Mouse (Mus musculus) T-helper 17 cell (primary cell): ENCODE measurements around the gene Oosp1.

ENCODE experiments used
- in situ Hi-C, 2 experiments: fragments of 300-600 bp; cut with MboI, MseI; formaldehyde crosslinking; loops; 1 replicate in 1 of 2; 2 replicates in 1 of 2; pipeline ENCODE4 v1.15.1; 2025; ENCODE audit warnings: high pct_unique_total_duplicates in 2 of 2

The Oosp1 gene

DNA sequence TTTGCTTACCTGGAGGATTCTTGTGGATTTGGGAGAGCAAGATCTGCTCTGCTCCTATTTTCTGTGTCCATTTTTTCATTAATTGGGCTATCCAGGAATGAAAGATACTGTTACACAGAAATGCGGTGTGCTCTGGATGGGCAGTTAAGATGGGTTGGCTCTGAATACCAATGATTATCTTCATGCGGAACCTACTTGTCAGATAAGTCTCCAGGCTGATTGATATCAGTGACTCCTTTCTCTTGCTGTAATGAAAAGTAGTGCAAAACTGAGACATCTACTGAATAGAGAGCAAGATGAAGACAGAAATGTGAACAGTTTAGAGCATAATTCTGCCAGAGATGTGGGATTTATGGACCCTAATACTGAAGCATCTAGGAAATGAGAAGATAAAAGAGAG is 67.4 kb downstream of the Oosp1 start, which contains the start of gene Ms4a2:
TSS of gene Ms4a2 (minus strand) at position 169 of the 400 bp plus-strand sequence.
- in situ Hi-C loops, result loop anchor here in 1 of 2 experiments (25.0 kb wide), 1 partner anchor 436 kb away; the partner anchor contains the start of gene Ms4a13

DNA sequence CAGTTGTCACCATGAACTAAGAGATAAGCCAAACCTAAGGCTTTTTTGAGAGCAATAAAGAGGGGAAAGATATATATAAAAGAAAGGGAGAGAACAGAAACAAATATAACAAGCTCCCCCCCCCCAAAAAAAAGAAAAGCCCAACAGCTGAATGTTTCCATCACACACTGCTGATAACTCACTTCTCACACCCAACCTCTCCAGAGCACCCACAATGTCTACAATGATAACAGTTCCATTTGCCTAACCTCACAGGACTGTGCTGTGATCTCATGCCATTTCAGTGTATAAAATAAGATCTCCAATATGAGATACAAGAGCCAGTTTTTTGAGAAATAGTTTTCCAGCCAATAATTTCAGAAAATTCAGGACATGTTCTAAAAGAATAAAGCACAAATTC is 73.0 kb downstream of the Oosp1 start:
- in situ Hi-C loops, result loop anchor here (5.0 to 25.0 kb wide), 2 partner anchors 69 to 431 kb away; partner anchors contain the start of gene Ms4a13 (in 1 of the 2)
